Mouse (Mus musculus): ENCODE data around the gene Tsga10.
"Not testable (repeated sequence)": the region's sequence is repeated elsewhere in the genome, so short reads cannot be mapped to it uniquely, and the experiment has no call there.

The Tsga10 gene

DNA sequence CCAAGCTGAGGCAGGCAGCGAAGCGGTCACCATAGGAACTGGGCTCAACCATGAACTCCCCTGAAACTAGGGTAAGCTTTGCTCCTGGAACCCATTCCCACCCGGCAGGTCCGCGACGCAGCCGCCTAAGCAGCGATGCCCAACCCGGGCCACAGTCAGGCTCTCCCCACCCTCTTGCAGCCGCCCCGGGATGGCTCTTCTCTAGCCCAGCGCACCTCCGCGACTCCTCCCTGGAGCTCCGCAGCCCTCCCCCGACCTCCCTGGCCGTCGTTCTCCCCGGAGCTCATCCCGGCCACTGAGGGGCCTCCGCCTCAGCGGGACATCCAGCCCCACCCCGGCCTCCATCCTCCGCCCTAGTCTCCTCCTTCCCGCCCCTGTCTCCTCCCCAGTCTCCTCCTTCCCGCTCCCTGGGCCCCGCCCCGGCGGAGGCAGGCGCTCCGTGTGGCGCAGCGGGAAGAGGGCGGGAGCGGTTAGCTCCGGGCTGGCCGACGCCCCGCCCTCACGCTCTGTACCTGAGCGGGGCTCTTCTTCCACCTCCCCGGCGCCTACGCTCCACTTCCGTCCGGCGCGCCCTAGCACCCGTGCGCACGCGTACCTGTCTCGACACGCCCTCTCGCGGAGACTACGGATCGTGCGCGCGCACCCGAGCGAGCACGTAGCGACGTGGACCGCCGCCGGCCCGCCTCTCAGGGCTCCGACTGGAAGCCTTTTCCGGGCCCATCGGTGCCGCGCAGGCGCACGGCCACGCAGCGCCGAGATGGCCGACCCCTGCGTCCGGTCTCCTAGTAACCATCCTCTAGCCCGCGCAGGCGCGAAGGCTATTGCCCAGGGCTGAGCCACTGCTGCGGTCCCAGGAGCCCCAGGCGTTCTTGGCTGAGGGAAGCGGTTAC, 1.5 kb downstream of the Tsga10 start:
- CTCF ChIA-PET, result interaction anchor here (0.5 kb wide), 1 partner anchor 256 kb away, joined by 16 read pairs; no protein-coding TSS in a partner anchor

DNA sequence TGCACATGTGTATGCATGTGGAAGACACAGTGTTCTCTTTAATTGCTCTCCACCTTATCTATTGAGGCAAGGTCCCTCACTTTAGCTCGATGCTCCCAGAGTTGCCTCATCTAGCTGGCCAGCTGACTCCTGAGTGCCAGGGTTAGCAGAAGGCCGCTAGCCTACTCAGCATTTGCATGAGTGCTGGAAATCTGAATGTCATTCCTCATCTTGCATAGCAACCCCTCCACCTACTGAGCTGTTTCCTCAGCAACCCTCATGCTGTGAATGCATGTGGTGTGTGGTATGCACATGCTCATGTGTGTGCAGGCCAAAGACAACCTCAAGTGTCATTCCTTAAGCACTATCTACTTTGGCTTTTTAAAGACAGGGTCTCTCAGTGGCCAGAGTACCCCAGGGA, 15.5 kb downstream of the Tsga10 start:
- CTCF ChIA-PET, result no interaction called here

- CTCF ChIA-PET, result no interaction called here
Measured at GRCm38 (mm10) chr1:37846878-37847277, 19.4 kb downstream of the Tsga10 start.

GRCm38 (mm10) chr1:37831681-37832080, 34.5 kb downstream of the Tsga10 start:
- CTCF ChIA-PET, result interaction anchor here (0.6 kb wide), 1 partner anchor 35 kb away, joined by 5 read pairs; no protein-coding TSS in a partner anchor

DNA sequence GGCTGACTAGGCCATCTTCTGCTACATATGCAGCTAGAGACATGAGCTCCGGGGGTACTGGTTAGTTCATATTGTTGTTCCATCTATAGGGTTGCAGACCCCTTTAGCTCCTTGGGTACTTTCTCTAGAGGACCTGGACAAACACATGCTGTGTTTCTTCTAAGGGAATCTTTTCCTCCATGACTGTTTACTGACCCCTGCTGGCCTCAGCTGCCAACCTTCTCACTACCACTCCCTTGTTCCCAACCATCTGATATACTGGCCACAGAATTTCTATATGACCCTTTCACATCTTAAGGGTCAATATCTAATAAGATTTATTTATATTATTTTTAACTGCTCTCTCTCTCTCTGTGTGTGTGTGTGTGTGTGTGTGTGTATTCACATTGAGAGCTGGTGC, 63.9 kb downstream of the Tsga10 start:
- CTCF ChIA-PET, result not testable (repeated sequence)

DNA sequence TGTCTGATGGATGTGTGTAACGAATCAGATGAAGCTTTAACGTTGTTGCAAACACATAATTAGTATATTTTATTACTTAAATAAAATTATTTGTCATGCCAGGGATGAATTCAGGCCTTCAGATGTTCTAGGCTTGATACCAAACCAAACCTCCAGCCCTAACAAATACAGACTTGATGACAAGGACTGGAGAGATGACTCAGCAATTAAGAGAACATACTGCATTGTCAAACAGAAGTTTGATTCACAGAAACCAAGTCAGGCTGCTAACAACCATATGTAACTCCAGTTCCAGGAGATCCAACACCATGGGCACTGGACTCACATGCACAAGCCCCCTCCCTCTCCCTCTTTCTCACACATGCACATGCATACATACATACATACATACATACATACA, 65.9 kb downstream of the Tsga10 start:
- CTCF ChIA-PET, result no interaction called here

DNA sequence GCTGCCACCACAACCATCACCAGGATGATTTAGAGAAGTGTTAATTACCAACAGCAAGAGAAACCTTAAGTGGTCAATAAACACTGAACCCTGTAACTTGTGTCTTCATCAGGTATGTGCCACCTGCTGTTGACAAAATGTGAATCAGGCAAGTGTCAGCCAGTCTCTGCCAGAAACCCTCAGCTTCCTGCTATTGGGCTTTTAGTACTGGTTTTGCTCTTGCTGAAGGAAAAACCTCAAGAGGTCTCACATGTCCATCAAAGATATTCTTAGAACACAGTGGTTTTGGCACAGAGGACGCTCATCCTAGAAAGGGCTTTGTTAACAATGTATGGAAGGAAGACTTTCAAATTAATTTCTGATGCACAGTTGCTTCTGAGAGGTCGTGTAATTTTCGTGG, 66.7 kb downstream of the Tsga10 start:
- CTCF ChIA-PET, result no interaction called here

- CTCF ChIA-PET, result no interaction called here
Measured at GRCm38 (mm10) chr1:37759407-37759806, 106.8 kb downstream of the Tsga10 start.

DNA sequence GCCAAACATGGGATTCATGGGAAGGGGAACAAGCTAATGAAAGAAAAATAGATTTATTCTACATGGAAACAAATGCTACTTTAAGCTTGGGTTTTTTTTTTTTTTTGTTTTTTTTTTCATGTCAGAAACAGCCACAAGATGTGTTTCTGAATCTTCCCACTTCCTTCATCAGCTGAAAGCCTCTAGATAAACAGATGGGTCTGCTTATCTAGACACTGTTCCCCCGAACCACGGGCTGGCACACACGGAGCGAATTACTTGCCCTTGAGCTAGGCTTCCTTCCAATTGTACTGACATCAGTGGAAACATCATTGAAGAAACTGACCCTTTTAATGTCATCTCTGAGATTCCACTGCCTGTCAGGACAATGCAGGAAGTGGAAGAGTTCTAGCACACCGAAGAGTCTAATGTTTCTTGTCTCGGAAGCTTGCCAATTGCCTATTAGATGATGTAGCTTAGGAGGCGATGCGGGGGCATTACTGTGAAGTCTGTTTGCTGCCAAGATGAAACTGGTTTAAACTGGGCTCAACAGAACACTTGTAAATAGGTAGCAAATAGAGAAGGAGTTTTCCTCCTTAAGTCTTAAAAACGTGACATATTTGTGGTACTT, 121.5 kb downstream of the Tsga10 start:
- CTCF ChIA-PET, result no interaction called here

DNA sequence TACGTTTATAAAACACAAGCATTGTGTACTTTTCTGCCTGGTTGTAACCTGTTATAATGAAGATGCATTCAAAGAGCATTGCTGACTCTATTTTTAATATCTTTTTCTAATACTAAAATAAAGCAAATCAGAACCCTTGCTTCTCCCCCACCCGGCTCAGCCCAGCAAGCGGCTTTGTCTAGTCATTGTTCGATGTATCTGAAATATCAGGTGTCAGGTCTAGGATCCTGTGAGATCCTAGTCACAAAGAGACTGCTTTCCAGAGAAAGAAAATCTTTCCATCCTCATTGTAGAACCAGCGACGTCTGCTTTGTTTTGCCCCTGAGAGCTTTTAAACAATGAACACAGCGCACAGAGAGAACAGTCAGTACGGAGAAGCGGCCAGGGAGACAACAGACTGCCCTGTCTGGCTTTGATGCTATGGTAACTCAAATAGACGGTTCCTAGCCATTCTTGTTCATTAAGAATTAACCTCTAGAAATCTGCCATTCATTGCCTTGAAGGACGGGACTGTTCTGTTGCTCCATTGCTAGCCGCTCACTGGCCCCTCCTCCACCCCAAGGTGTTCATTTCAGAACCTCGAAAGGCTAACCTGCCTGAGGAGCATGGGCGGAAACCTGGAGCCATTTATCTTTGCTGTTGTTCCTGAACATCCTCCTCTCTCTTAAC, 123.5 kb downstream of the Tsga10 start:
- CTCF ChIA-PET, result no interaction called here

GRCm38 (mm10) chr1:37742126-37742525, 124.1 kb downstream of the Tsga10 start:
- CTCF ChIA-PET, result no interaction called here

GRCm38 (mm10) chr1:37740161-37740802, 125.9 kb downstream of the Tsga10 start:
- CTCF ChIA-PET, result no interaction called here

DNA sequence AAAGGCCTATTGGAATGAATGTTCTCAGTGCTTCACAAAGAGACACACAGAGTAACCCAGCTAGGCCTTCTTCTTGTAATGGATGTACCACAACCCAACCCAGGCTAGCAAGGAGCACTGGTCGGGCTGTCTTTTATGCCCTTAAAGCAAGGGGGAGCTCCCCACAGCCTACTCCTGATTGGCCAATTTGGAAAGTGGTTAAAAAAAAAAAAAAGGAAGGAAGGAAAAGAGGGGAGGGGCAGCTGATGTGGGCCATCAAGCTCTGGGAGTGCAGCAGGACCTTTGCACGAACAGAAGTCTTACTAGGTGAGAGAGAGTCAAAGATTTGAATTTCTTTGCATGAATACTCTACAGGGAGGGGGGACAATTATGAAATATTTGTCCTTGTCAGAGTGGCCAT, 127.3 kb downstream of the Tsga10 start:
- CTCF ChIA-PET, result no interaction called here

GRCm38 (mm10) chr1:37737045-37737444, 129.2 kb downstream of the Tsga10 start:
- CTCF ChIA-PET, result no interaction called here

DNA sequence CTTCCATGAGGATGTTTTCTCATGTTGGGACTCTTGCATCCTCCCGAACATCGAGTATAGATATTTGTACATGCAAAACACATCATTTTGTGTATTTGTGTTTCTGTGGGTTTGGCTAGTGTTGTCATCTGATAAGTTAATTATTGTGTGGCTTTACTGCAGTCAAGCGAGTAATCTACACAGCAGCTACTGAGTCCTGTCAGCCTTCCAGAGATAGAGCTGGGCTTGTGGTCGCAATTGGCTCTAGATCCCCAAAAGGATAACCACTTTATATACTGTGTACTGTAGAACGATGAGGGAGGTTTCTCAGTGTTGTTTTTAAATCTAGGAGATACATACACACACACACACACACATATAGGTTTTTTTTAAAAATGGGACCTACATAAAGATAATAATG, 130.3 kb downstream of the Tsga10 start:
- CTCF ChIA-PET, result interaction anchor here (0.7 kb wide), 1 partner anchor 402 kb away, joined by 5 read pairs; no protein-coding TSS in a partner anchor

- CTCF ChIA-PET, result no interaction called here
Measured at GRCm38 (mm10) chr1:37734841-37735240, 131.4 kb downstream of the Tsga10 start.

DNA sequence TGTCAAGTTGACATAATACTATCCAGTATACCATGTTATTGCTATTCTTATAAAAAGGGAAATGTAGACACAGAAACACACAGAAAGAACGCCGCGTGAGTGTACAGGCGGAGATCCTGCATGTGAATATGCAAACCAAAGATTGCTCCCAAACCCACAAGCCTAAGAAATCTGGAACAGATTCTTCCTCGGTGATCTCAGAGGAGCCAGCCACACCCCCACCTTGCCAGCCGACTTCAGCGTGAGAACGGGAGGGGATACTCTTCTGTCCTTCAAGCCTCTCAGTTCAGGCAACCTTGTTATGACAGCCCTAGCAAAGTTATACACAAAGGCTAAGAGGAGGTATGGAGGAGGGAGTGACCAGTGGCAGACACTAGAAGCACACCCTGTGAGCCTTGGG, 136.9 kb downstream of the Tsga10 start:
- CTCF ChIA-PET, result no interaction called here

DNA sequence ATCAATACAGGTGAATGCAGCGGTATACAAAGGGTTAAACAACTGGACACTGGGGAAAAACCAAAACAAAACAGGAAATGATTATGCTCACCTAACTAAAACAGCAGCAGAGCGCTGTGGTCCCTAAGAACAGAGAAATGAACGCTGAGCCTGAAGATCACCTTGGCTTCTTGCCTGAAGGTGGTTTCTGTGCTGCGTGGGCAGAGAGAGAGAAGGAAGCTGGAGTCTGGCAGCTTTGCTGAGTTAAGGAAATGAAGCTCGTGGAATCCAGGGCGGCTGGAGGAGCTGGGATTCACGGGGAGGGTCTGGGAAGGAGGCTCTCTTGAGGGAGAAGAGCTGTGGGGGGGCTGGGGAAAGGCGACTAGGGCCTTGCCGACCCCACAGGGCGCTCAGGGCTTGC, 138.2 kb downstream of the Tsga10 start:
- CTCF ChIA-PET, result no interaction called here

GRCm38 (mm10) chr1:37727186-37727585, 139.0 kb downstream of the Tsga10 start:
- CTCF ChIA-PET, result interaction anchor here (0.7 kb wide), 1 partner anchor 11 kb away, joined by 8 read pairs; no protein-coding TSS in a partner anchor

- CTCF ChIA-PET, result no interaction called here
Measured at GRCm38 (mm10) chr1:37726426-37726825, 139.8 kb downstream of the Tsga10 start.

- CTCF ChIA-PET, result no interaction called here
Measured at GRCm38 (mm10) chr1:37725880-37726279, 140.3 kb downstream of the Tsga10 start.

DNA sequence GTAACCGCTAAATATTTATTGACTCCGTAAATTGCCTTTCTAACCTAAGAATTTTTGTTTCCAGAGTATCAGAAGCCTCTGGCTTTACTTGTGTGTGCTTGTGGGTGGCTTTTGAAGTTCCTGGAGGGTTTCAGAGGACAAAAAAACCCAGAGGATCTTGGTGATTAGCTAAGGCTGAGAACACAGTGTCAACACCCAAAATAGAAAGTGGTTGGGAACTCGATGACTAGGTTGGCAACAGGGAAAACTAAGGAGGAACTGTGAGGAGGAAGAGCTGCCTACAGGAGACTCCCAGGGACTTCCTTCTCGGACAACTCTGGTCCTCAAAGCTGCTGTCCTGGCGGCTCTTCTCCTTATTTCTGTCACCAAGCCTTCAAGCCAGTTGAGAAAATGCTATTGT, 145.1 kb downstream of the Tsga10 start:
- CTCF ChIA-PET, result no interaction called here

Data from spleen, embryonic (tissue).